Mouse (Mus musculus): ENCODE measurements around the gene Rnf181. TPM values are rescaled to one million over a fixed set of nuclear protein-coding genes. Genes with fewer than 3 reads are reported as not detected.

The Rnf181 gene
- polyA plus RNA-seq, 1 experiment from 2014 or later = 83.0 TPM

DNA sequence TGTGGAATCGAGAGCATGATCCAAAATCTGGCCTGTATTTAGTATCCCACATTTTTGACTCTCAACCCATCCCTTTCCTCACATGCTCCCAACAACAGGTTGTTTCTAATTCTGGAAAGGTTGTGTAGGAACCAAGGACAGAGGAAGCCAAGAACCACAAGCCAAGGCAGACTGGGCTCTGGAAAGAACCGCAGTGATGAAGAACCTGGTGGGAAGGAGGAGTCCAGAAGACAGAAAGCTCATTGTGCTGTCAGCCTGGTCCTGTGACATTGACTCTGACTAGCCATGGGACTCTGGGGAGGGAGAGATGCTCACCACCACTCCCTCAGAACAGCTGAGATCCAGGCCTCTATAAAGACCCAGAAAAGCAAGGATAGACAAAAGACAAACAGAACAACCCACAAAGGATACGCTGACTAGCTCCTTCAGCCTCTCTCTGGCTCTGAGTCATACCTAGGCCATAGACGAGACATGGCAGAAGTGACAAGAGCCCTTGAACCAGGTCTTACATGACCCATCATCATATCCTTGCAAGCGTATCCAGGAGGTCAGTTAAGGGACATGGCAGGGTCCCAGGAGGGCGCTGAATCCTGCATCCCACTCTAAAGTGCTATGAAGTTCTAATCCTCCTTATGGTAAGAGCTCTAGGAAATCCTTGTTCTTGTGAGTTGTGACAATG lies 16.5 kb upstream of the Rnf181 start:
- Histone ChIP-seq H3K4me2 (peak overlapping the region; percentile 45), H3K4me3 (no peak overlapping the region), H3K36me3 (peaks cover 38% of the 10 kb centered on the region), H3K4me1 (peaks cover 93% of the 10 kb centered on the region), H3K27ac (peak overlapping the region; percentile 92), H3K9ac (peak overlapping the region; percentile 52), H3K27me3 (replicated peaks) (no peaks in the 10 kb centered on the region), H3K9me3 (replicated peaks) (no peaks in the 10 kb centered on the region)
- no peak for ATAC-seq
- 65% methylated on average over 6 of the region's 6 CpGs for WGBS (ENCODE audit: insufficient replicate concordance)

DNA sequence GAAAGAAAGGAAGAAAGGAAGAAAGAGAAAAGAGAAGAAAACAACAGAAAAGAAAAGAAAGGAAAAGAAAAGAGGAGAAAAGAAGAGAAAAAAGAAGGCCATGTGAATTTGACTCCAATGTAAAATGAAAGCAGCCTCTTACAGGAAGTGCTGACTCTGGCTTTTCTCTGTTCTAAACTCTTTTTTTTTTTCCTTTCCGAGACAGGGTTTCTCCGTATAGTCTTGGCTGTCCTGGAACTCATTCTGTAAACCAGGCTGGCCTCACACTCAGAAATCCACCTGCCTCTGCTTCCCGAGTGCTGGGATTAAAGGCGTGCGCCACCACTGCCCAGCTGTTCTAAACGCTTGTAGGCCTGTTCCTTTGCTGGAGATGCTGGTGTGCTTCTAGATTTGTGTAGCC lies 15.7 kb upstream of the Rnf181 start:
- no peaks in the 10 kb centered on the region for H3K27me3 ChIP-seq (replicated peaks)
- WGBS (ENCODE audit: insufficient replicate concordance) = 78% methylated on average over 6 of the region's 6 CpGs
- H3K36me3 ChIP-seq = peaks cover 30% of the 10 kb centered on the region
- H3K4me2 ChIP-seq = 0 out of 2 replicates have a peak overlapping the region, but pooled peaks have one; percentile 2
- no peak overlapping the region for H3K4me3 ChIP-seq
- peaks cover 93% of the 10 kb centered on the region for H3K4me1 ChIP-seq
- no peaks in the 10 kb centered on the region for H3K9me3 ChIP-seq (replicated peaks)
- ATAC-seq = no peak
- H3K27ac ChIP-seq = peak overlapping the region; percentile 92
- H3K9ac ChIP-seq = peak overlapping the region; percentile 52

DNA sequence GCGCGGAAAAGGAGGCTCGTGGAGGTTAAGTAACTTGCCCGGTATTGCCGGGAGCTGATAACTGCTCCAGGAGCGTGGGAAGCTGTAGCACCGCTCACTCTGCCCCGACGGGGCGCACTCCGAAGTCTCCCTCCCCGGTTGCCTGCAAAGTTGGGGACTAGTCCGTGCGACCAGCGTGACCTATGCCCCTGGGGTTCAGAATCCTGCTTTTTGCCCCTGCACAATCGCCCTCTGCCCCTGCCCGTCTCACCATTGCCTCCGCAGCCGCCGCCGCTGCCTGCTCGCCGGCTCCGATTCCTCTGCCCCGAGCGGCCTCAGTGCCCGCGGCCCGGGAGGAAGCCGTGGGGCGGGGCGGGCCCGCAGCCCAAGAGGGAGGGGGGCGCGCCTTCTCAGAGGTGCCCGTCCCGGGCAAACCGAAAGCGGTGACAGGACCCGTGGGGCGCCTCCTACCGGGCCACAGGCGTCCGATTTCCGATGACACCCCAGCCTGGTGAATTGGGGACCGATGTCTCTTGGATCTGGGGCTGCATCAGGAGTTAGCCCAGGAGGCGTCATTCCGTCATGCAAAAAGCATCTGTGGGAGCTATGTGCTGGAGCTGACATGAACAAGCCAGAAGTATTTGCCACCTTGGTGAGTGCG lies 13.5 kb upstream of the Rnf181 start, which contains the start of gene Vamp5:
Gene Vamp5, minus strand, starts transcription at position 338 of the 640 bp plus-strand sequence.
- H3K27me3 ChIP-seq (replicated peaks) = no peaks in the 10 kb centered on the region
- peak; percentile 85 for ATAC-seq
- H3K9ac ChIP-seq = peak within 1 kb of the TSS; percentile 88
- peak within 1 kb of the TSS; percentile 94 for H3K27ac ChIP-seq
- H3K9me3 ChIP-seq (replicated peaks) = no peaks in the 10 kb centered on the region
- H3K36me3 ChIP-seq = peaks cover 28% of the 10 kb centered on the region
- under 1% methylated on average over 49 of the region's 49 CpGs for WGBS (ENCODE audit: insufficient replicate concordance)
- H3K4me3 ChIP-seq = peak within 1 kb of the TSS; percentile 79
- H3K4me1 ChIP-seq = peaks cover 94% of the 10 kb centered on the region
- peak within 1 kb of the TSS; percentile 84 for H3K4me2 ChIP-seq

DNA sequence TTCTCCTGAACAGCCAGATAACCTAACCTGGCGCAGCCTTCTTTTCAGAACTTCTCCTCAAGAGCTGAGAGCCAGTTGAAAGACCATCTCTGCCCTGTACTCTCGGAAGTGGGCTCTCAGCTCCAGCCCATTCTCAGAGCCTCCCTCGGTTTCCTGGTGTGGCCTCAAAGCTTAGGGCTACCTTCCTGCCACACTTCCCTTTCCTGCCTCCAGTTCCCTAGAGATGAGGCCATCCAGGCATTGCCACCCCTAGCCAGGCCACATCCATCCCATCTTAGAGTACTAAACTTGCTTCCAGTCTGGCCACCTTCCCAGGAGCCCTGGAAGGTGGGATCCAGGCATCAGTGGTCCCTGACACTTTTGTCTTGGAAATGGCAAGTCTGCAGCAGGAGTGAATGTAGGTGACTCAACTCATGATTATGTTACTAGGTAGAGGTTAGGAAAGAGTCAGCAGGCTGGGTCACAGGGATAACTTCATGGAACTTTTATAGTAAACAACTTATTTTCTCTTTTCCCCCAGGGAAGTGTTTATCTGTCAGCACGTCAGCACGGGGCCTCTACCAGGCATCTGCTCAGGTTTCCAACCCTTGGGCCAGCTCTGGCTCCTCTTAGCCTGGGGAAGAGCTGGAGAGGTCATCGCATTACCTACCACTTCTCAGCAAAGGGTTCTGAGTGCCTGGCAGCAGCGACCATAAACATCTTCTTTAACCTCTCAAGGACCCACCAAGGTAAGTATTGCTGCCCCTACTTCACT lies 12.8 kb upstream of the Rnf181 start:
- Histone ChIP-seq H3K4me2 (peak overlapping the region; percentile 84), H3K4me1 (peaks cover 94% of the 10 kb centered on the region), H3K27ac (peak overlapping the region; percentile 94), H3K9ac (peak overlapping the region; percentile 88), H3K4me3 (peak overlapping the region; percentile 79), H3K9me3 (replicated peaks) (no peaks in the 10 kb centered on the region), H3K27me3 (replicated peaks) (no peaks in the 10 kb centered on the region), H3K36me3 (peaks cover 21% of the 10 kb centered on the region)
- 14% methylated on average over 7 of the region's 7 CpGs for WGBS (ENCODE audit: insufficient replicate concordance)
- peak; percentile 25 for ATAC-seq

DNA sequence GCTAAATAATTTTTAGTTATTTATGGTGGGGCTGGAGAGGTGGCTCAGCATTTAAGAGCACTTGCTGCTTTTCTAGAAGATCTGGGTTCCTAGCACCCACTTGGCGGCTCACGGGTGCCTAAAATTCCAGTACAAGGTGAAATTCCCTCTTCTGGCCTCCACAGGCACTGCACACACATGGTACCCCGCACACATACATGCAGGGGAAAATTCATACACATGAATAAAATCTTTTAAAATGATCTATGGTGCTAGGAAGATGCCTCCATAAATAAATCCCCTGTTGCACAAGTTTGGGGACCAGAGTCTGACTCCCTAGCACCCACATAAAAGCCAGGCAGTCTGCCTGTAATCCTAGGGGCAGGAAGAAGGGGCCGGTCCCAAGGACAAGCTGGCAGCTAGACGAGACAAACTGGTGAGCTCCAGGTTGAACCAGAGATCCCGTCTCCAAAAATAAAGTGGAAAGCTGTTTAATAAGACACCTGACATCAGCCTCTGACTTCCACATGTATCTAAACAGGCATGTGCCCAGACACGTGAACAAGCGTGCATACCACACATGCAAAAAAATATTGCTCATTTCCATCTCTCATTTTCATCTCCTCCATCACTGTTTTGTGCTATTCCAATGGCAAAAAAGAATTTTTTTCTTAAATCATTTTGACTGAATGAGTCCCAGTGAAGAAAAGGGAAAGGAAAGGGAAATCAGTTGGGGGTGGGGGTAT lies 11.9 kb upstream of the Rnf181 start:
- Histone ChIP-seq H3K27ac (peak overlapping the region; percentile 94), H3K4me2 (peak overlapping the region; percentile 84), H3K27me3 (replicated peaks) (no peaks in the 10 kb centered on the region), H3K4me3 (peak overlapping the region; percentile 79), H3K4me1 (peaks cover 94% of the 10 kb centered on the region), H3K9ac (peak overlapping the region; percentile 88), H3K9me3 (replicated peaks) (no peaks in the 10 kb centered on the region), H3K36me3 (peaks cover 16% of the 10 kb centered on the region; the same call in 1 of the 2 replicates)
- WGBS (ENCODE audit: insufficient replicate concordance) = 58% methylated on average over 8 of the region's 8 CpGs
- ATAC-seq = no peak

DNA sequence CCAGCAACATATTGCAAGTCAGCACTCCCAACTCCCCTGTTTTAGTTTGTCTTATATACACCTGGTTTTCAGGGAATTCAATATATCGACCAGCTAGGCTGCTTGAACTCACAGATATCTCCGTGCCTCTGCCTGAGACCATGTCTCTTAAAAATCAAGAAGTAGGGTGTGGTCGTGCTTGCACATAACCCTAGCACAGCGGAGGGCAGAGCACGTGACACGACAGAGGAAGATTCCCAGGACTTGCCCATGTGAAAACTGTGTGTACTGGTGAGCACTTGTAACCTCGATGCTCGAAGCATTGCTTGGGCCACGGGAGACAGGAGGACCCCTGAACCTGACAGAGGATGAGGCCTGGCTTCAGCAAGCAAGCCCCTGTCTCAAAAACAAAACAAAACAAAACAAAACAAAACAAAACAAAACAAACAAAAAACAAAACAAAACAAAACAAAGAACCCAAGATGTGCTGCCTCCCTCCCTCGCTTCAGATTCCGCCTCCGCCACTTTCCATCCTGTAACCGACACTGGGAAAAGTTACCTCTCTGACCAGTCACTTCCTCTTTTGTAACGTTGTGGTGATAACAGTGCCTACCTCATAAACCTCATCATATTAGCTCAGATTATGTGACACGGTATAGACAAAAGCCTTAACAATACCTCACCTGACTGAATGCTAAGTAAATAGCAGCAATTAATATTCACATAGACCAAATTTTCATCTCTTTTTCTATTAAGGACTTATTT lies 8.2 kb upstream of the Rnf181 start:
- 0 out of 2 replicates have a peak overlapping the region, but pooled peaks have one; percentile 29 for H3K9ac ChIP-seq
- peak; percentile 77 for ATAC-seq
- H3K36me3 ChIP-seq = peaks cover 21% of the 10 kb centered on the region; the same call in 1 of the 2 replicates
- peaks cover 95% of the 10 kb centered on the region for H3K4me1 ChIP-seq
- H3K27me3 ChIP-seq (replicated peaks) = no peaks in the 10 kb centered on the region
- H3K4me3 ChIP-seq = peak overlapping the region; percentile 24
- 29% methylated on average over 15 of the region's 15 CpGs for WGBS (ENCODE audit: insufficient replicate concordance)
- no peaks in the 10 kb centered on the region for H3K9me3 ChIP-seq (replicated peaks)
- peak overlapping the region; percentile 60 for H3K4me2 ChIP-seq
- peak overlapping the region; percentile 18; the same call in 1 of the 2 replicates for H3K27ac ChIP-seq

DNA sequence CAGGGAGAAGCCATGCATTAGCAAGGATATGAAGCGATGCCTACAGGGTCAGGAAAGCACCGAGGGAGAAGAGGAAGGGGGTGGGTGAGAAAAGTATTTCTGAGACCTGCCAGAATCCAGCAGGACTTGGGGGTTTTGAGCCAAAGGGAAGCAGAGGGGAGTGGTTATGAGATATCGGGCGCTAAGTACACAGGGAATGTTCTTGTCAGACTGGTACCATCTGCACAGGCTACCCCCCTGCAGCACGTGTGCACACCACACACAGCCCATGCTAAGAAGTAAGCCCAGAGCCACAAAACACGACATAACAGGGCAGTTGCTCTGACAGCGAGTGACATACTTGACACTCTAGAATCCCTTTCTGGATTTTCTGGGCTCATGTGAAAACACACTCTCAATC lies 7.5 kb upstream of the Rnf181 start:
- H3K27ac ChIP-seq = peak overlapping the region; percentile 12
- no peak for ATAC-seq
- H3K27me3 ChIP-seq (replicated peaks) = no peaks in the 10 kb centered on the region
- no peak overlapping the region for H3K9ac ChIP-seq
- peak overlapping the region; percentile 60 for H3K4me2 ChIP-seq
- 52% methylated on average over 7 of the region's 7 CpGs for WGBS (ENCODE audit: insufficient replicate concordance)
- no peak overlapping the region for H3K4me3 ChIP-seq
- peaks cover 95% of the 10 kb centered on the region for H3K4me1 ChIP-seq
- no peaks in the 10 kb centered on the region for H3K9me3 ChIP-seq (replicated peaks)
- H3K36me3 ChIP-seq = peaks cover 29% of the 10 kb centered on the region

DNA sequence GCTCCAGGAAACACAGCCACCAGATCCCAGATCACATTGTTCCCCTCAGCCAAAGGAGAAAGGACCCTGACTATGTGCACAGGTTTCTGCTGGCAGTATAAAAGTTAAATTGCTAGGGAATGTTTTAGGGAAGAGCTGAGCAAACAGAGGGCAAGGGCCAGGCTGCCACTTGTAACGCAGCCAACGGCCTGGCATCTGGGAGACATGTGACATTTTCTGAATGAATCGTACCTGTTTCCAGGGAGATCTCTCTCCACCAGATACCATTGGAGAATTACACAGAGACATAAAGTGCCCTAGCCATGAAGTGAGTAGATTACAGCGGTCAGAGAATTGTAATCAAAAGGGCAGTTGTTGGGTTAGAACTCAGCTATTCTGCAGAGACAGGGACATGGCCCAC lies 6.4 kb upstream of the Rnf181 start:
- H3K27ac ChIP-seq = no peak overlapping the region
- 89% methylated on average over 4 of the region's 4 CpGs for WGBS (ENCODE audit: insufficient replicate concordance)
- no peak overlapping the region for H3K4me3 ChIP-seq
- peaks cover 86% of the 10 kb centered on the region for H3K4me1 ChIP-seq
- H3K9ac ChIP-seq = no peak overlapping the region
- ATAC-seq = no peak
- H3K27me3 ChIP-seq (replicated peaks) = no peaks in the 10 kb centered on the region
- H3K36me3 ChIP-seq = peaks cover 39% of the 10 kb centered on the region
- no peak overlapping the region for H3K4me2 ChIP-seq
- H3K9me3 ChIP-seq (replicated peaks) = no peaks in the 10 kb centered on the region

DNA sequence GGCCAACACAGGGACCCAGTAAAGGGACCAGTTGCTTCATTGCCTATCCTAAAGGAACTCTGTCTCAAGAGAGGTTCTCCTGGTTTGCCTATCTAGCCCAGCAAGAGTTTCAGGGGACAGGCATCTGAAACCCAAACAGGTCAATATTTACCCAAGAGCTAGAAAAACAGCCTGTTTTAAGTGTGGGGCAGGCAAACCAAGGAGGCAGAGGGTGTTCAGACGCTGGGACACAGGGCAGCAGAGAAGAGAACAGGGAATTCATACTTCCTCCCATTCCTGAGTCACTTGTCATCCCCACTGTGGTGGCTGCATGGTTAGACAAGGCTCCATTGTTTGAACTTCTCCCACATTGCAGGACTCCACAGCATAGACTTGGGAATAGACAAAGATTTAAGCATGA lies 4.8 kb upstream of the Rnf181 start:
- 52% methylated on average over 1 of the region's 1 CpGs for WGBS (ENCODE audit: insufficient replicate concordance)
- no peaks in the 10 kb centered on the region for H3K9me3 ChIP-seq (replicated peaks)
- peaks cover 34% of the 10 kb centered on the region for H3K36me3 ChIP-seq
- H3K4me3 ChIP-seq = no peak overlapping the region
- ATAC-seq = no peak
- no peak overlapping the region for H3K4me2 ChIP-seq
- H3K27ac ChIP-seq = peak overlapping the region; percentile 53
- H3K4me1 ChIP-seq = peaks cover 73% of the 10 kb centered on the region
- H3K27me3 ChIP-seq (replicated peaks) = no peaks in the 10 kb centered on the region
- no peak overlapping the region for H3K9ac ChIP-seq

DNA sequence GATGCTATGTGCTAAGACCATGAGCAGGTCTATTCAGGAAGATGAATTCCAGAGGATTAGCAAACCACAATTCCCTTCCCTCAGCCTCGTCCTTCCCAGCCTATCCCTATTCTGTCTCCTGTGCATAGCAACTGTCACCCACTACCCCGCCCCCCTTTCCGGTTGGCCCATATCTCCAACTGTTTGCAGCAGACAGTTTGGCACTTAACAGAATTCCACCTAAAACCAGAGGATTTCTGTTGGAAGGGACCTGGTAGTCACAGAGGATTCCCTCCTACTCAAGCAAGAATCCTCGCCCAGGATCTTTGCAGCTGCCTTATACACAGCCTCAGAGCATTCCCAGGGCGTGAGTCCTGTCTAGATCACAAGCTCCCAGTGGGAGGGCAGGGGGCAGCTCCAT lies 4.4 kb upstream of the Rnf181 start:
- Histone ChIP-seq H3K36me3 (peaks cover 32% of the 10 kb centered on the region), H3K4me3 (no peak overlapping the region), H3K9me3 (replicated peaks) (no peaks in the 10 kb centered on the region), H3K9ac (no peak overlapping the region), H3K4me2 (no peak overlapping the region), H3K27ac (peak overlapping the region; percentile 53), H3K27me3 (replicated peaks) (no peaks in the 10 kb centered on the region), H3K4me1 (peaks cover 69% of the 10 kb centered on the region)
- WGBS (ENCODE audit: insufficient replicate concordance) = 67% methylated on average over 5 of the region's 5 CpGs
- ATAC-seq = no peak

DNA sequence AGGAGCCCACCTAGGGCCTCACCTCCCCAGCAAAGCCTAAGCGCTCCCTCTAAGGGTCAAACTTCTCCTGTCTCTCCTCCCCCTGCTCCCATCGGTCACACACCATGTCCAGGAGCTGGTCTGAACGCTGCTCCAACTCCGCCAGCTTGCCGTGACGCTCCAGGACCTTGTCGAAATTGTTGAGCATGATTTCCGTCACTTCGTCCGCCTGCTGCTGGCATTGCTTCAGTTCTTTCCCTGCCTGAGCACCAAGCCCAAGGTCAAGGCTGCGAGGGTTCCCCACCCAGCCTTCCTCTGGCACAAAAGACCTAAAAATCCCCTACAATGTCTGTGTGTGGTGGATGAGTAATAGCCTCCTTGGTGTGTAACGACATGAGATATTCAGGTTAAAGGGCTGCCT lies 3.3 kb upstream of the Rnf181 start:
- no peak overlapping the region for H3K4me3 ChIP-seq
- no peak overlapping the region for H3K4me2 ChIP-seq
- H3K36me3 ChIP-seq = peaks cover 24% of the 10 kb centered on the region
- no peak overlapping the region for H3K9ac ChIP-seq
- WGBS (ENCODE audit: insufficient replicate concordance) = 78% methylated on average over 12 of the region's 12 CpGs
- no peak overlapping the region for H3K27ac ChIP-seq
- ATAC-seq = no peak
- no peaks in the 10 kb centered on the region for H3K9me3 ChIP-seq (replicated peaks)
- no peaks in the 10 kb centered on the region for H3K27me3 ChIP-seq (replicated peaks)
- H3K4me1 ChIP-seq = peaks cover 58% of the 10 kb centered on the region

Measured in liver, embryonic 12.5 days (tissue).